Mouse (Mus musculus): ENCODE measurements at regions not wholly inside any gene's neighbourhood (a gene's known extent, or its start where the extent isn't known, plus 50 kb on each side); places are given as distances from the start of the nearest gene placed in this dataset.

- TF ChIP-seq CTCF (conservative IDR thresholded peaks at IDR 0.05; ENCODE audit: low read length) = no peak
- no peak for TF ChIP-seq NANOG (IDR thresholded peaks at IDR 0.05; ENCODE audit: borderline replicate concordance, low read length)
- no peak for TF ChIP-seq POU5F1 (IDR thresholded peaks at IDR 0.05; ENCODE audit: borderline replicate concordance, low read length)
Observed at GRCm38 (mm10) chr12:54335509-54335908, 131.8 kb upstream of the Egln3 start.

Data from E14TG2a.4 (cell line).